Mouse (Mus musculus) thymus, postnatal 10 days (tissue): ENCODE data around the gene Fam189a1.
A peak's percentile ranks its signal among the peaks of the same experiment; 100 is the strongest.

Source experiments
- DNase-seq, 2 experiments: peaks; one replicate each; pipeline ENCODE4 v3.0.0; 2021; ENCODE audit warnings: low spot score in 2 of 2

Gene Fam189a1

DNA sequence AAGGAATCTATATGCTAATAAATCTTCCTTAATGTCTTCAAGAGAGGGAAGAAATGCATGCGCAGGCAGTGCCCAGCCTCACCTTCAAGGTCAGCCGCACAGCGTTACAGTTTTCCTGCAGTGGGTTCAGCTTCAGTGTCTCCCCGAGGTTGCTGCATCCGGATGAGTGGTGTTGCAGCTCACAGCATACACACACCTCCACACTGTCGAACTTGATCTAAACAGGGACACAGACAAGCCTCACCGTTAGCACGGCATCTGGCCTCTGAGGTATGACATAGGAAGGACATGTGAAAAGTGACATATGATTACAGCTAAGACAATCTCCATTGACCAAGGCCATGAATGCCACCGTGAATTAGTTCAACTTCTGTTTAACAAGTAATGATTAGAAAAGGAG lies 336.7 kb downstream of the Fam189a1 start:
- DNase-seq, result no peak

GRCm38 (mm10) chr7:64808876-64809275 lies 347.5 kb downstream of the Fam189a1 start:
- no peak for DNase-seq

- DNase-seq, result no peak
Observed at GRCm38 (mm10) chr7:64805100-64805499, 351.3 kb downstream of the Fam189a1 start.

- no peak for DNase-seq
Observed at GRCm38 (mm10) chr7:64795554-64795953, 360.8 kb downstream of the Fam189a1 start.

GRCm38 (mm10) chr7:64792031-64792430 lies 364.3 kb downstream of the Fam189a1 start:
- DNase-seq, result no peak

DNA sequence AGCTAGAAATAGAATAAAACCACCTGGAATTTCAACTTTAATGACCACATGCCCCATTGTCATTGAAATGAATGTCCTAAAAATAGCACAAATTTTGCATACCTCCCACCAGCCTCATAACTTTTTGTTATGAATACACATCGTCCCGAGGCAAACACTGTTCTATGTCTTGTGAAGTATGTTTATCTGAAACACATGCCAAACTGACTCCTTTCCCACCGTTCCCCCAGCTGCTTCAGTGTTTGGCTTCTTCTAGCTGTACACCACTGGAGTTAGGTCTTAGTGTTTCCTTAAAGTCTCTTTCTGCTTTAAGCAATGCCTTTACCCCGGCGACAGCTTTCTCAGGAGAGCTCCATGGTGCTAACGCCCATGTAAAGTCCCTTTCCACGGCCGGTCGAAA lies 365.2 kb downstream of the Fam189a1 start:
- DNase-seq, result no peak

DNA sequence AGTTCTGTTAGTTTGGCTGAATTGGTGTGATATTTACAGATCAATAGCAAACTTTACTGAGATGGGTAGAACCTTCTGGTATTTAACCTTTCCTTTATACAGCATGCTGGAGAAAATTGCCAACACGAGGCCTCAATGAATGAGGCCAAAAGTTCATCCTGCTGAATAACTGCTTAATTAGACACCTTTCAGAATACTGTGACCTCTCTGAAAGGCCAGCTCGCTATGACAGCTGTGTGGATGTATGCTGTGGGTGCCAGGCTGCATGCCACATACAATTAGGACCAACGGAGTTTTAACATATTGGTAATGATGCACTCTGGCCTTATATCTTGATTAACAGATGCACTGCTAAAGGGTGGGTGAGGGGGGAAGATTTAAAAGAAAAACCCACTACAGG lies 371.3 kb downstream of the Fam189a1 start:
- no peak for DNase-seq

GRCm38 (mm10) chr7:64779501-64779900 lies 376.9 kb downstream of the Fam189a1 start:
- DNase-seq, result no peak

GRCm38 (mm10) chr7:64776708-64777489 lies 379.5 kb downstream of the Fam189a1 start:
- no peak for DNase-seq

DNA sequence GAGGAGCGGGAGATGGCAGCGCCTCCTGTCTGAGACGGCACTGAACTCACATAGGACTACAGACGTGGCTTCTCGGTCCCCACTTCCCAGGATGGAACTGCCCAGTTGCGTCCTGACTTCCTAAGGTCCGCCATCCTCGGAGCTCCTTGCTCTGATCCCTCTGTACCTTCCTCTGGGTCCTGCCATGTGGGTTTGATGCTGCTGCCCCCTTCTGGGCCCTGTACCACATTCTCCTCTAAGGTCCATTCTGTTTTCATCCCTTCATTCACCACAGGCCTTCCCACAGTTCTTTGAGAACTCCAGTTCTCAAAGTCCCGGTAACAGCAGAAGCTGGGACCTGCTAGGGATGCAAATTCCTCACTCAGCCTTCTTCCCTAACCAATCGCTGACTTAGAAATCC lies 382.9 kb downstream of the Fam189a1 start:
- DNase-seq, result no peak

DNA sequence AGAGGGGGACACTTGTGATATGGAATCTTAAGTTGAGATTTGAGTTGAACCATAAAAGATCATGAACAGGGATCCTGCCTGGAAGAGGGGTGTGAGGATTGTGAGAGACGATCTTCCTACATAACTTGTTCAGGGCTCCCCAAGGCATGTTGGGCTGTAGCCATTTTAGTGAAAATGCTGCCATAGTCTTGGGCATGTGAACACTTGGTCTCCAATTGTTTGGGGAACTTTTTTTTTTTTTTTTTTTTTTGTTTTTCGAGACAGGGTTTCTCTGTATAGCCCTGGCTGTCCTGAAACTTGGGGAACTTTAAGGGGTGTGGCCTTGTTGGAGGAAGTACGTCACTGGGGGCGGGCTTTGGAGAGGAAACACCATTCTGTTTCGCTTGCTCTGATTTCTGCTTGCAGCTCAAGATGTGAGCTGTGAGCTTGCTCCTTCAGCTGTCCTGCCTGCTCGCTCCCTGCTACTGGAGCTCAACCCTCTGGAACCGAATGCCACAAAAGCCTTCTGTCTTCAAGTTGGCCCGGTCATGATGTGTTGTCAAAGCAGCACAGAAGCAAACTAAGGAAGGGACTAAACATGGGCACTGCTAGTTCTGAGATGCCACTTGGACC lies 385.5 kb downstream of the Fam189a1 start:
- no peak for DNase-seq

GRCm38 (mm10) chr7:64769768-64770167 lies 386.6 kb downstream of the Fam189a1 start:
- no peak for DNase-seq

DNA sequence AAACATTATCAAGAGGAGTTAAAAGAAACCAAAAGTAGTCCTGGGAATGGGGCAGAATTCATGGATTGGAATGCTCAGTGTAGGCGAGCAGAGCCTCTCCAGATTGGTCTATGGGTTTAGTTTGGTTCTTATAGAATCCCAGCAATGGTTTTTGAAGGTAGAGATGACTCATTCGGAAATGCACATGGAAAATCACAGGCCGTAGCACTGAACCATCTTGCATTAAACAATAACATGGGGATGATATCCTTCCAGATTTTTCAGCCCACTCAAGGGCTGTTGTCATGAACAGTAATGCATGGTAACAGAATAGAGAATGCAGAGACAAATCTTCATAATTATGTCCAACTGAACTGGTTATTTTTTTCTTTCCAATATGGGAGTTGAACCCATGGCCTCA lies 390.8 kb downstream of the Fam189a1 start:
- no peak for DNase-seq

DNA sequence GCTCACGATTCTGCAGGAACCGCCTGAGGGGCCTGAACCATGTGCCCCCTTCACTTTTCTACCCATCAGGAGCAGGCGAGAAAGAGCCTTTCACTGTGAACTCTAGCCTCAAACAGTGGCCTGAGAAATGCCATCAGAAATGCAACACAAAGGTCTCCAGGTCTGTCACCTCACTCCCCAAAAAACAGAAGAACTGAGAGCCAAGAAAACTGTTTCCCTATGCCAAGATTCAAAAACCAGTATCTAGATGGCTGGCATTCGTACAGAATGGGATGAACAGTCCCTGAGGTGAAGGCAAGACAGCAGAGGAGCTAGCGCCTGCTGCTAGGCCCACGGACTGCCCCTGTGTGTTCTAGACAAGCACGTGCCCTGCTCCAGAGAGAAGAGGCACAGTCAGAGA lies 401.2 kb downstream of the Fam189a1 start:
- DNase-seq, result no peak

DNA sequence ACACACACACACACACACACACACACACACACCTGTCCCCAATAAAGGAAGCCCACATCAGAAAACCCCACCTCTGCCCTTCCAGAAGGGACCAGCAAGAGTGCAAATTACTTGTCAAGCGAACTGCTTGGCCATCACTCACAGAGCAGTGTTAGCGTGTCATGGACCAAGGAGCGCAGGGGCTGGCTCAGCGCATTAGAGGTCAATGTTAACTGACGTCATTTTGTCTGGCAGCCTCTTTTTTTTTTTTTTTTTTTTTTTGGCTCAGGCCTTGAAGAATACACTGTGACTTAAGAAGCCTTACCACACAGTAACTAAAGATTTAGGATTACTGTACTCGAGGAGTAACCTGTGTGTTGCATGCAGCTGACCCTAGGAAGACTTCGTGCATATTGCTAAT lies 402.2 kb downstream of the Fam189a1 start:
- no peak for DNase-seq

DNA sequence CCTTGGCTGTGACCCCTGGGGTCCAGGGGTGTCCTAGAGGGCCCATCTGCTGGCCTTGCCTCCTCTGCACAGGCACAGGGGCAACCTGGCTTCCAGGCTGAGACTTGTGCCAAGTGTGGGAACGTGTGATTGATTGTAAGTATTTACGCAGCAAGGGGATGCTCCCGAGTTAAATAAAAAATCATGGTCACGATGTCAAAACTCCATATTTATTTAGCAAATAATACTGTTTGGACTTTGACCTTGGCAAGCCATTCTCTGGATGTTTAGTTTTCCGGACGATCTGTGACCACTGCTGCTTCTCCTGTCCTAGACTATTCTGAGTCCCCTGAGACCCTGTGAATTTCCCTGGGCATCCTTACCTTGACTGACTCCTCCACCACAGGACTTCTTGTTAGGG lies 402.7 kb downstream of the Fam189a1 start:
- no peak for DNase-seq

DNA sequence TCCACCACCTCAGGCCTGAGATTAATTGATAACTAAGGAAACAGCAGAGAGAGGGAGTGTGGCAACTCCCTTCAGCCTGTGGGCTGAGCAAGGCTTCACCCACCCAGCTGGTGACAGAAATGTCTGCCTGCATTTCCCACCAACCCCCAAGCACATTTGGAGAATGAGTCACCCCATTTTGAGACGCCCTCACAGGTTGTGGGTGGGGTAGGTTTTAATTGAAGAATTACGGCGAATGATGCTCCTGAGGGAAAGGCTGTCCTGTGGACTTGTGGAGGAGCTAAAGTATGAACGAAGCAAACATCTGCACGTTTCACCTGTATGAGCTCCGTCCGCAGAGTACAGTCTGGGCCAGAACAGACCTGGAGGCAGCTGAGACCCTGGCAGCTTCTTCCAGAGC lies 404.2 kb downstream of the Fam189a1 start:
- no peak for DNase-seq

- peak in 1 of 2 experiments; percentile 19 for DNase-seq
Observed at GRCm38 (mm10) chr7:64751465-64751864, 404.9 kb downstream of the Fam189a1 start.

GRCm38 (mm10) chr7:64743610-64744009 lies 412.8 kb downstream of the Fam189a1 start:
- DNase-seq, result no peak

DNA sequence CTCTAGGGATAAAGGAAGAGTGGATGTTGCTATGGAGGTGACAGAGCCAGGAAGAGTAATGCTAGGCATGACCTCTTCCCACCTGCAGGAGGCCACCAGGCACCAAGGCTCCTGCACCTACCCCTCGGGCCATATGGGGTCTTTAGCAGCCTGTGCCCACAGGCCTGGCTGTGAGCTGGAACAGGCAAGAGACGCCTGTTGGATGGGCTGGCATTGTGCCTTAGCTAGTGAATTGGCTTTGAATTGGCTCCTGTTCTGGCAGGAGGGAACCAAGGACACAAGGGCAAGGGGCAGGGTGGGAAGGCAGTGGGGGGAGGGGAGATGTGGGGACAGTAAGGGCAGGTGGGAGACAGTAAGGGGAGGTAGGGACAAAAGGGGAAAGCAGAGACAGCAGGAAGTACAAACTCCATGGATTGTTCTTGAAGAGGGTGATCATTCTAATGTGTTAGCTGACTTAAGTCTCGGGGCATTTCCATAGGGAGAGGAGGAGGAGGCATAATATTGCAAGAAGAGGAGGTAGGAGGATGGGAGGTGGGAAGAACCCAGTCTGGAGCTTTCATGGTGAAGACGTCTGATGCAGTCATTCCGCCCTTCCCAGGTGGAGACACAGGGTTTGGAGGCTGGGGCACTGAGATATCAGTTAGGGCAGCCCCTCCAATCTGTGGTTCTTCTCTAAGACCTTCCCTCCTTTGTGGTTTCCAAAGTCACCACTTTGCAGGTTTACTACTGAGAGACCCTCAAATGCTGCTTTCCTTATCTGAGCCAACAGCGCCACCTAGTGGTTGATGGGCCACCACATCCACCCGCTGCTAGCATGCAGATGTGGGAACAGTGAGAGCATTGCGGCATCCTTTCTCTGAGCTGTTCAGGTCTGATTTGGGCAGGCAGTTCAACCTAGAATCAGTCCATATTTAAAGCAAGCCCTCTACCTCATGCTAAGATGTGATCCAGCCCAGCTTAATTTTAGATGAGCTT lies 414.8 kb downstream of the Fam189a1 start:
- peak; percentile 47 to 84 for DNase-seq

DNA sequence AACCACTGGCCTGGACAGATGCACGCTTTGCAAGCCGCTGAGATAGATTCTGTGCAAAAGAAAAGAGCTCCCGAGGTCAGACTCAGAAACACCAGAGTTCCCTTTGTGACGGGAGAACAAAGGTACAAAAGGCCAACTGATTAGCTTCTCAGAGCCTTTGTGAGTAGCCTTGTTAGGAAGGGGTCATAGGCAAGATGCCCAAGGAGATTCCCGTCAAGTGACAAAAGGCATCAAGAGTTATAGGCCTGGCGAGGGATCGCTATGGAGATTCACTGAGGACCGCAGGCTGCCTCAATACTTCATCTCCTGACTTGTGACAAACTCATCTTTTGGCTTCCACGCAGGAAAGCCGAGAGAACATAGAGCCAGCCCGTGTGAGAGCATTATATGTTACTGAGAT lies 417.2 kb downstream of the Fam189a1 start:
- no peak for DNase-seq

DNA sequence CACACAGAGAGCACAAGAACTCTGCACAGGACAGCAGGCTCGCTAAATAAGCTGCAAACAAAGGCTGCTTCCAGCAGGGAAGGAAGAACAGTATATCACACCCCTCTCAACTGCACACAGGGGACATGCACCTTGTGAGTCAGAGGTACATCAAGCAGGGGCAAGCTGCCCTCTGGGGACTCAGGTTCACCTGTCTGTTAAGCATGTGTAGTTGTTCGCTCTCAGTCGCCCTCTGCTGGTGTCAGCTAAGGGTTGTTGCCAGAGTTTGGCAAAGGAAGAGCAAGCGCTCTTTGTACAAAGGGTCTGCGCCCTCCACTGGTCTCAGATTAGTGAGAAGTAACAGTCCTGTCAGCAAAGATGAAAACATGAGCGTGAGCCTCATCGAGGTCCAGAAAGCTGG lies 426.6 kb downstream of the Fam189a1 start:
- DNase-seq, result peak in 1 of 2 experiments; percentile 39
